Mouse (Mus musculus) lung, adult 18-20 months (tissue): ENCODE data around the gene Irs4.

Experiments
- DNase-seq, 2 experiments: peaks; one replicate each; pipeline ENCODE4 v3.0.0; 2022; ENCODE audit warnings: mixed read lengths in 2 of 2

Irs4 gene

GRCm38 (mm10) chrX:141724937-141725918, at the start of gene Irs4:
Irs4 (minus strand) TSS chrX:141725263.
- no peak for DNase-seq

GRCm38 (mm10) chrX:141750360-141750759, 25.3 kb upstream of the Irs4 start:
- no peak for DNase-seq

- DNase-seq: no peak
Observed at GRCm38 (mm10) chrX:141729570-141729969, 4.5 kb upstream of the Irs4 start.

- no peak for DNase-seq
Observed at GRCm38 (mm10) chrX:141724391-141724891, 622 bp downstream of the Irs4 start.

- DNase-seq: no peak
Observed at GRCm38 (mm10) chrX:141723936-141724335, 1.1 kb downstream of the Irs4 start.

- no peak for DNase-seq
Observed at GRCm38 (mm10) chrX:141721725-141722124, 3.3 kb downstream of the Irs4 start.
